Mouse (Mus musculus): ENCODE results near the gene Pcsk4. TPM values are rescaled to one million over a fixed set of nuclear protein-coding genes. Genes with fewer than 3 reads are reported as not detected.

Pcsk4 gene
- 1 to 10 TPM; 4.5 to 4.6 TPM for total RNA-seq (2021)

DNA sequence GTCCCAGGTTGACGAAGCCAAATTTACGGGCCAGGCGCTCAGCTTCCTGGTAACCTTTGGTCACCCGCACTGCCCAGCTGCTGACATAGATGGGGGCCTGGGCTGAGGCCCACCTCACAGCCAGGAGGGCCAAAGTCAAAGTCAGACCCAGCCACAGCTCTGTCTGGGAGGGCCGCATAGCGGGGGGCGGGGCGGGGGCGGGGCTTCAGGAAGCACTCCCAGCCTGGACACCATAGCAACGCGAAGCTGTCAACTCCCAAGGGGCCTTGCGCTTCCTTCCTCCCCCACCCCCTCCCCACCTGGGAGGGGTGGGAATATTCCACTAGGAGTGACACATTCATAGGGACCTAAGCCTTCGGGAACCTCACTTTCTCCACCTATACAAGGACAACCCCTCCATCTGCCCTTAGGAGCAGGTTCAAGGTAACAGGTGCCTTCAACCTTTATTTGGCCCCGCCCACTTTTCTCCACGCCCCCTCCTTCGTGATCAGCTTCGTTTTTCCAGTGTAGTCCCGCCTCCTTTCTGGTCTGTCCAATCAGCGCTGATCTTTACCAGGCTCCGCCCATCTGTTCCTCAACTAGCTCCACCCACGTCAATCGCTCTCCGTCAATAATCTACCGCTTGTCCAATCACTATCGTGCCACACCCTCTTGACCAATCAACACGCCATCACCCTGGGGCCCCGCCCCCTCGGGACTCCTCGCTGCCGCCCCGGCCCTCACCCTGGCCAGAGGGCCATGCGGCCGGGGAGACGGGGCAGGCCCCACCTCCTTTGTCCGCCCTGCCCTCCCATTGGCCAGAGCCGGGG, at the start of gene Pcsk4, which contains the start of gene Reep6:
Gene Pcsk4 (minus strand): TSS at position 226 of the 809 bp plus-strand sequence.
Gene Reep6 (plus strand): TSS at position 681 of the 809 bp plus-strand sequence.
- peak; percentile 95 to 97 for DNase-seq (ENCODE audit: low spot score in 2 of 2)
- intact Hi-C loops (cut with DNase I), result no loop called here

DNA sequence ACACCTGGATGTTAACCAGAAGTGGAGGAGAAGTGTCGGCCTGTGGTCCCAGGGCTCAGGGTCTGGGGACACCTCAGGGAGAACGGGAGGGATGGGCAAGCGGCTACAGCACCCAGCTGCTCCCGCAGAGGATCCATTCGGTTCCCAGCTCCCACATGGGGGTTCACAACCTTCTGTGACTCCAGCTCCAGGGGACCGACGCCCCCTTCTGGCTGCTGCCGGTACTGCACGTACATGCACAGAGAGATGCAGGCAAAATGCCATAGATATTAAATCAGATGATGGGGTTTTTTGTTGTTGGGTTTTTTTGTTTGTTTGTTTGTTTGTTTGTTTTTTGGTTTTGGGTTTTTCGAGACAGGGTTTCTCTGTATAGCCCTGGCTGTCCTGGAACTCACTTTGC, 48.4 kb upstream of the Pcsk4 start:
- DNase-seq (ENCODE audit: low spot score in 2 of 2), result no peak
- intact Hi-C loops (cut with DNase I), result loop anchor here (10.0 kb wide), 1 partner anchor 203 kb away; the partner anchor contains the start of genes 1600002K03Rik and Efna2

DNA sequence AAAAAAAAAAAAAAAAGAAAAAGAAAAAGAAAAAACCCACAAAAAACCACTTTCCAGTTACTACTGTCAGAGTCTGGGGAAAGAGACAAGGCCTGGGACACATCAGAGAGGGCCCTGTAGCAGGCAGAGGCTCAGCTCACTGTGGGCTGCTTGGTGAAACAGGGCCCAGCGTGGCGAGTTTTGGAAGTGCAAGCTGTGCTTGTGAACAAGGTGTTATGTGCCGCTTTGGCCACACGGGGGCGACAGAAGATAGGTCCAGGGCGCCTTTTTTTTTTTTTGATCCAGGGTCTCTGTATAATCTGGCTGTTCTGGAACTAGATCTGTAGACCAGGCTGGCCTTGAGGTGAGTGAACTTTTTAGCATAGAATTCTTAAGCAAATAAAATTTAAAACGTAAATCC, 46.9 kb upstream of the Pcsk4 start:
- intact Hi-C loops (cut with DNase I), result loop anchor here (10.0 kb wide), 1 partner anchor 201 kb away; the partner anchor contains the start of genes 1600002K03Rik and Efna2
- peak; percentile 82 to 93 for DNase-seq (ENCODE audit: low spot score in 2 of 2)

DNA sequence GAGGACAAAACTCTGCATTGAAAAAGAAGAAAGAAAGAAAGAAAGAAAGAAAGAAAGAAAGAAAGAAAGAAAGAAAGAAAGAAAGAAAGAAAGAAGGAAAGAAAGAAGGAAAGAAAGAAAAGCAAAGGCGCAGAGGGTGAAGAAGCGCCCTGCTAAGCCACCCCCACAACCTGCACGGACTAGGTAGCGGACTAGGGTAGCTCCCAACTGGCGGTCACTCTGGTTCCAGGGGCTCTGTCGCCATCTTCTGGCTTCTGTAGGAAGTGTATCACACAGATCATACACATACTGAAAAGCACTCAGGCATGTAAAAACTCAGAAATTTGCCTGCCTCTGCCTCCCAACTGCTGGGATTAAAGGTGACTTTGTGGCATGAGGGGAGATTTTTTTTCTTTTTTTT, 44.8 kb upstream of the Pcsk4 start:
- intact Hi-C loops (cut with DNase I), result loop anchor here (1.0 to 10.0 kb wide), 4 partner anchors 23 to 199 kb away; partner anchors contain the start of genes 1600002K03Rik, Apc2 and Efna2
- peak; percentile 76 to 86 for DNase-seq (ENCODE audit: low spot score in 2 of 2)

DNA sequence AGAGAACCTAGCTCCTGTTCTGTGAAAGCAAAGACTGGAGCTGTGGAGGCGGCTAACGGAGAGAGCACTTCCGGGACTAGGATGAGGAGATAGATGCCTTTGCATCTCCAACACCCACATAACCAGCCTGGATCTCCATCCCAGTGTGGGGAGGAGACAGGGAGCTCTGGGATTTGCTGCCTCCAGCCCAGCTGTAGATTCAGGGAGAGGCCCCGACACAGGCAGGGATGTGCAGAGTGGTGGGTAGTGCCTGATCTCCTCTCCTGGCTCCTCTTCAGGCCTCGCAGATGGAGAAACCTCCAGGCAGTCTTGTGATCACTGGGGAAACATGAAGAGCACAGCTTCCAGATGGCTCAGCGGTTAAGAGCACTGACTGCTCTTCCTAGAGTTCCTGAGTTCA, 43.4 kb upstream of the Pcsk4 start:
- DNase-seq (ENCODE audit: low spot score in 2 of 2), result peak in 1 of 2 experiments; percentile 83
- intact Hi-C loops (cut with DNase I), result loop anchor here (2.0 to 10.0 kb wide), 2 partner anchors 16 to 198 kb away; partner anchors contain the start of genes 1600002K03Rik, Efna2 and Plk5

DNA sequence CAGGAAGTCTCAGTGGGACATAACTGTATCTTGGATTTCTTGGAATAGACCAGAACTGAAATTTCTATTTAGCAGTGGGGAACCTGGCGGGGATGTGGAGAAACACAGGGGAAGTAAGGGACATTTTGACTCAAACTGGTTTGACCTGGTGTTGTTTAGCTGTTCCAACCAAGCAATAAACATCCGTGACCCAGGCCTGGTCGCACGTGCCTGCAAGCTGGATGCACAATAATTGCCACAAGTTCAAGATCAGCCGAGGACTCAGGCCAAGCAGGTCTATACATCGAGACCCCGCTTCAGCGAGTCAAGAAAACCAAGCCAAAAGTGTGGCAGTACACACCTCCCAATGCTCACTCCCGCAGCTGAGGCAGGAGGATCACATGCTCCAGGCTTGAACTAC, 42.7 kb upstream of the Pcsk4 start:
- intact Hi-C loops (cut with DNase I), result loop anchor here (2.0 to 10.0 kb wide), 2 partner anchors 15 to 197 kb away; partner anchors contain the start of genes 1600002K03Rik, Efna2 and Plk5

DNA sequence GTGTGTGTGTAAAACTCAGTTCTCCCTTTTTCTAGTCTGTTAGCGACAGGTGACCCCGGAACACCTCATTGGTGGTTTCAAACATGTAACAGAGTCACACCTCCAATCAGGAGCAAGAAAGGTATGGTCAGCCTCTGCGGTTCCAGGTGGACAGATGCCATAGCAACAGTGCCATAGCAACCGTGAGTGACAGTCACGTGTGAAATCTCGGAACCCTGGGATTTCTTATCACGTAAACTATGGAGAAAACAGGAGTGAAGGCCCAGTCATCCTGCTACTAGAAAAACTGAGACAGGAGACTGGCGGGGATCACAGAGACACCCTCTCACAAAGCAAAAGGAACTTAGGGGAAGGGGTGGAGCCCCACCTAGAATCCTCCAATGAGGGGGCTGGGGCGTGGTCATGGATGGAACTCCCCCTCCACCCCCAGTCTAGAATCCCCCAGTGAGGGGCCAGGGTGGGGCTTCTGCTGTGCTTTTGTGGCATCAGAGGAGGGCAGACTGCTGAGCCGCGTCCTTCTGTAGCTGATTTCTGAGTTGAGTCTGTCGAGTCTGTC, 42.2 kb upstream of the Pcsk4 start:
- DNase-seq (ENCODE audit: low spot score in 2 of 2), result peak; percentile 68 to 79
- intact Hi-C loops (cut with DNase I), result loop anchor here (10.0 kb wide), 1 partner anchor 197 kb away; the partner anchor contains the start of genes 1600002K03Rik and Efna2

More for the DNA sequence above, 42.7 kb upstream of the Pcsk4 start:
- no peak for DNase-seq (ENCODE audit: low spot score in 2 of 2)

DNA sequence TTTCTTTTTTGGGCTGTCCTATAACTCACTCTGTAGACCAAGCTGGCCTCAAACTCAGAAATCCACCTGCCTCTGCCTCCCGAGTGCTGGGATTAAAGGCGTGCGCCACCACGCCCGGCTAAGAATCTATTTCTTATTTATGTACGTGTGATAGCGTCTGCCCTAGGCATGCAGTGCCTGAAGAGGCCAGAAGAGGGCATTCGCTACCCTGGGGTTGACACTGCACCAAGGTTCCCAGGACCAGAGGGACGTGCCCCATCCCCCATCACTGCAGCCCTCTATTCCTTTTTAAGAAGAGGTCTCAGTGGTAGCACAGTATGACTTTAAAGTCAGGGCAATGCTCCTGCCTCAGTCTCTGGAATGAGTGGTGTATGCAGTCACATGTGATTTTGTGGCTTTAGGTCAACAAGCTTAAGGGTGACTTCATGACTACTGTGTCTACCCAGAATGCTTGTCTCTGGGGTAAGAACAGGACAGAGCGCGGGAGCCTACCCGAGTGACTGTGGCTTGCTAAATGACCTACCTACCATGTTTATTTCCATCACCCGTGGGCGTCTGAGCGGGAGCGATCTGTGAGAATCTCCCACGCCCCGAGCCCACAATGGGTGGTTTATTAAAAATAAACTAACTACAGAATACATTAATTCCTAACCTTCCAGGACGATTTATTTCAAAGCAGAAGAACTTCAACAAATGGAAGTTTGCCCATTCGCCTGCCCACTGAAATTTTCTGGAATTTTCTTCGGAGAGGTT, 40.9 kb upstream of the Pcsk4 start:
- peak; percentile 43 to 81 for DNase-seq (ENCODE audit: low spot score in 2 of 2)
- intact Hi-C loops (cut with DNase I), result loop anchor here (10.0 kb wide), 1 partner anchor 195 kb away; the partner anchor contains the start of genes 1600002K03Rik and Efna2

DNA sequence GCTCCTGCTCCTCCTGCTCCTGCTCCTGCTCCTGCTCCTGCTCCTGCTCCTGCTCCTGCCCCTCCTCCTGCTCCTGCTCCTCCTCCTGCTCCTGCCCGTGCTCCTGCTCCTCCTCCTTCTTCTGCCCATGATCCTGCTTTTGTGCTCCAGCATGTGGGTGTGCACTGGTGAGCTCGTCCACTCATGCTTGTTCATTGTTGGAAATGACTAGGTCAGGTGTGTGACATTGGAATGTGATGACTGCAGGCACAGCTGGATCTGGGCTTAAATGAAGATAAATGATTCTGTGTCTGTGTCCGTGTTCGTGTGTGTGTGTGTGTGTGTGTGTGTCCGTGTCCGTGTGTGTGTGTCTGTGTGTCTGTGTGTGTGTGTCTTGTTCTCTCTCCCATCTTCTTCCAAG, 39.1 kb upstream of the Pcsk4 start:
- no peak for DNase-seq (ENCODE audit: low spot score in 2 of 2)
- intact Hi-C loops (cut with DNase I), result no loop called here

DNA sequence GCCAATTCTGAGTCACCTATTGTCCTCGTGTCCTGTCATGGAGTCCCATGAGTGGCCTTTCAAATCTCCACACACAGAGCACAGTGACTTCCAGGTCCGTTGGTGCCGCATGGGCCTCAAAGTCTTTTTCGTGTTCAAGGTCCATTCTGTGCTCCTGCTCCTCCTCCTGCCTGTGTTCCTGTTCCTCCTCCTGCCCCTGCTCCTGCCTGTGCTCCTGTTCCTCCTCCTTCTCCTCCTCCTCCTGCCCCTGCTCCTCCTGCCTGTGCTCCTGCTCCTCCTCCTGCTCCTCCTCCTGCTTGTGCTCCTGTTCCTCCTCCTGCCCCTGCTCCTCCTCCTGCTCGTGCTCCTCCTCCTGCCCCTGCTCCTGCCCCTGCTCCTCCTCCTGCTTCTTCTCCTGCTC, 38.7 kb upstream of the Pcsk4 start:
- DNase-seq (ENCODE audit: low spot score in 2 of 2), result no peak
- intact Hi-C loops (cut with DNase I), result no loop called here

DNA sequence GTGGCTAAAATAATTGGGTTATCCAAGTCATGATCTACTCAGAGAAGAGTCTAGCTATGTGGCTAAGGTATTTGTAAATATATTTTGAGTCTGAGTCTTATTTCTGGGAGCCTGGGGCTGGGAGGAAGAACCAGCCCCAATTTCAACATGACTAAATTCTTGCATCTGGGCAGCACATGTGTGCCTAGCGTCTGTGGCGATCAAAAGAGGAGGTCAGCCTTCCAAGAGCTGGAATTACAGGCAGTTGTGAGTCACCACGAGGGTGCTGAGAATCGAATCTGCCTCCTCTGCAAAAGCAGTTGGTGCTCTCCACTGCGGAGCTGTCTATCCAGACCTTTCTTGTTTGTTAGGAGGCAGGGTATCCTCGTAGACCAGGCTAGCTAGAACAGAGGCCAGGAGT, 36.4 kb upstream of the Pcsk4 start:
- DNase-seq (ENCODE audit: low spot score in 2 of 2), result no peak
- intact Hi-C loops (cut with DNase I), result no loop called here

DNA sequence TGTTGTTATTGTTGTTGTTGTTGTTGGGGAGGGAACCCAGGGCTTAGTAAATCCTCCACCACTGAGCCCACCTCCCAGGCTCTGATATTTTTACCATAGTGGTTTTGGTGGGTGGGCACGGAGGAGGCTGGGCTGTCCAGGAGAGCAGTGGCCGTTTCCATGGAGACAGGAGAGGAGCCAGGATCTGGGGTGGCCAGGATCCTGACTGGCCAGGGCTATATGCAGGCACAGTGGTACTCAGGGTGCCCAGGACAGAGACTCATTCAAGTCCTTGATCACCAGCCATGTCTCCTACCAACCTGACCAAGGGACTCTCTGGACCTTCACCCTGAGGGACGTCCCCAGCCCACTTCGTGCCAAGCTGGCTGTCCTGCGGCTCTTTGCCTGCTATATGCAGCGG, 34.4 kb upstream of the Pcsk4 start:
- intact Hi-C loops (cut with DNase I), result no loop called here
- DNase-seq (ENCODE audit: low spot score in 2 of 2), result no peak

DNA sequence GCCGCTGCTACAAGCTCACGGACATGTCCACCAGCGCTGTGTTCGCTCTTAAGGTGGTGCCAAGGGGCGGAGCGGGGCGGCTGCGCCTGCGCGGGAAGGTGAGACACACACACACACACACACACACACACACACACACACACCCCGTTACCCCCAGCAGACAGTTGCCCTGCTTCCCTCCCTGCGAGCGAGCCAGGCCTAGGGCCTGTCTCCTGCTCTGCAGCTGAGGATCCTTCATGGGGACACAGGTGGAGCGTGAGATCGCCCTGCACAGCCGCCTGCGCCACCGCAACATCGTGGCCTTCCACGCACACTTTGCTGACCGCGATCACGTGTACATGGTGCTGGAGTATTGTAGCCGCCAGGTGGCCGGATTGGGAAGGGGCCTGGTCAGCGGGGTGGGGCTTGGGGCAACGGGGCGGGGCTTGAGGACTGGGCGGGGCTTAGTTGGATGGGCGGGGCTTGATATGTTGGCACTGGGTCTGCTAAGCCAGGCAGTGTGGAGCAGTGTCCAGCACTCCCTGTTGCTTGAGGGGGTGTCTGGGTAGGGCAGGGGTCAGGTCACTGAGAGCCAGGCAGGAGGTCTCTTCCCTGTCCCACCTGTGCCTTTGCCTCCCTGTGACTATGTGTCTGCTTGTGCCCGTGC, 28.8 kb upstream of the Pcsk4 start:
- intact Hi-C loops (cut with DNase I), result loop anchor here (2.0 kb wide), 1 partner anchor 15 kb away; no protein-coding TSS in a partner anchor
- no peak for DNase-seq (ENCODE audit: low spot score in 2 of 2)

DNA sequence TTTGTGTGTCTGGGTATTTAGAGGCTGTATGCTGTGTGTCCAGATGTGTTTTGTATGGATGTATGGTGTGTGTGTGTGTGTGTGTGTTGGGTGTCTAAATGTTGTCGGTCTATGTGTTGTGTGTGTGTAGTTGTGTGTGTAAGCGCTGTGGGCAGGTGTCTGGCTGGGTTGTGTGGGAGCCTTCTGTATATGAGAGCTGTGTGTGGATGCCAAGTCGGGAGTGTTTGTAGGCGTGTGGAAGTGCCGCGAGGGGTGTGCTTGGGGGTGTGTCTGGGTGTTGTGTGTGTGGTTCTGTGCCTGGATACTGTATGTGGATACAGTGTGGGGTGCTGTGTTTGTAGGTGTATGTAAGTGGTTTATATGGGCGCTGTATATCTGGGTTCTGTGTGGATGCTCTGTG, 28.0 kb upstream of the Pcsk4 start:
- peak in 1 of 2 experiments; percentile 71 for DNase-seq (ENCODE audit: low spot score in 2 of 2)
- intact Hi-C loops (cut with DNase I), result loop anchor here (2.0 kb wide), 1 partner anchor 15 kb away; no protein-coding TSS in a partner anchor

DNA sequence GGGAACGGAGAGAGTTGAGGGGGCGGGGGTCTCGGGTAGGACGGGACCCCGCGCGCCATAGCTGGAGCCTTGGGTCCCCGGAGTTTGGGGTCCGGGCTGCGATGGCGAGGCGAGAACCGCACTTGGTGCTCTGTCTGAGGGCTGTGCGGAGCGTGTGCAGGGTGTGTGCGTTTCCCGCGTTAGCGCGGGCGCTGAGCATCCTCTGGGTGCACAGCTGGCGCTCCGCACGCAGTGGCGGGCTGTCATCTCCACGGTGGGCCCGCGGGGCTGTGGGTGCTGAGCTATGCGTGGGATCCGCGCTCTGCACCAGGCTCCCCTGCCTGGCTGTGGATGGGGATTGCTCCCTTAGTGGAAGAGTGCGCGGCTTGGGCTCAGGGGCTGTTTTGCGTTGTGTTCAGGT, 27.4 kb upstream of the Pcsk4 start:
- intact Hi-C loops (cut with DNase I), result loop anchor here (2.0 kb wide), 1 partner anchor 16 kb away; no protein-coding TSS in a partner anchor
- DNase-seq (ENCODE audit: low spot score in 2 of 2), result no peak

DNA sequence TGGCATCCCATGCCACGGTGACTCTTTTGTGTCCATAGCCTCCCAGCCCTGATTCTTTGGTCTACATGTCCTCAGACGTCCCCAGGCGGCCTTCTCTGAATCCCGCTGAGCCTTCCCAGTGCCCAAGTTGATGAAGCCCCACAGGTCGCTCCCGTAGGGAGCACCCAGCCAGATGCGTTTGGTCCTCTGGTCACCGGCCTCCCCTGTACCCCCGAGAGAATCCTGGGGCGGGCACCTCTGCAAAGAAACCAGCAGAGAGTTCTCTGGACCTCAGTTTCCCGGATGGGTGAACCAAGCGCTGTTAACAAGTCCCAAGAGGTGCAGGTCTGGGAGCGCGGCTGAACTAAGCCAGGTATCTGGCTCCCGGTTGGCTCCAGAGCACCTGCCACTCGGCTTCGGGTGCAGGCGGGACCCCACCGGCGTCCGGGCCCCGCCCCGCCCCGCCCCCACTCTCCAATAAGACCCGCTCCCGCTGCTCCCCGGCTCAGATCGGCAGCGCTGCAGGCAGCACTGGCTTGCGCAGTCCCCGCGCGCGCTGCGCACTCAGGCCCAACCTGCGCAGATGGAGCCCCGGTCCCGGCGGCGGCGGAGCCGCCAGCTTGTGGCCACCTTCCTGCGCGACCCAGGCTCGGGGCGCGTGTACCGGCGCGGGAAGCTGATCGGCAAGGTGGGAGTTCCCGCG, 26.8 kb upstream of the Pcsk4 start, which contains the start of gene Plk5:
Gene Plk5 (plus strand): TSS at position 459 of the 682 bp plus-strand sequence.
- DNase-seq (ENCODE audit: low spot score in 2 of 2), result peak in 1 of 2 experiments; percentile 47
- intact Hi-C loops (cut with DNase I), result loop anchor here (2.0 kb wide), 1 partner anchor 17 kb away; no protein-coding TSS in a partner anchor

DNA sequence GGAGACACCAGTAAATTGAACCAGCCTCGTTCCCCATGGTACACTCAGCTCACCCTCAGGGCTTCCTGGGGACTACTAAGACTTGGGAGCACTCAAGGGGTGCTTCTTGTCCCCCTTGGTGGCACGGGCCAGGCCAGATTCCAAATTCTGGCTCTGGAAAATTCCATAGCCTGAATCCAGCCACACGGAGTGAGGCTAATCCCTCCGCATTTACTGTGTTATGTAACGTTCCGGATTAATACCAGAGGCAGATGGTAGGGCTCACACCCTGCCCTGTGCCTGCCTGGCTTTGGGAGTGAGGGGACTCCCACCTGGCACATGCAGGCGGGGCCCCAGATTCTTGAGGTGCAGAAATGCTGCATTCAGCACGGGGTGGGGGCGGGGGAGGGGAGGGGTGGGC, 26.1 kb upstream of the Pcsk4 start:
- intact Hi-C loops (cut with DNase I), result no loop called here
- DNase-seq (ENCODE audit: low spot score in 2 of 2), result no peak

DNA sequence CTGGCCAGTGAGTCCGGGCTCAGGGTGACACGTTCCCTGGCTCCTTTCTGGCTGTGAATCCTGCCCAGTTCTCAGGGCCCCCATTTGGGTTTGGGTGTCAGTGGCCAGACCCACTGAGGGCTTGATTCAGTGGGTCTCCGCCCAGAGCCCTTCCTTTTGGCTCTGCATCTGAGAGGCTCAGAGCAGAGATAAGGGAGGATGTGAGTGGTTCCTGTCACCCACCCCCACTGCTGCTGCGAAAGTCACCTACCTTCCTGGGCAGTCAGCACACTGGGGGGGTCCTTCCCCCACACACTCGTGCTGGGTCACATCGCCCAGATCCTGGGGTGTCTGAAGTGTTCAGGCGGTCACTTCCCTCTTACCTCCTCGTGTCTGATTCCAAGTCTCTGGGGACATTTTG, 23.4 kb upstream of the Pcsk4 start:
- DNase-seq (ENCODE audit: low spot score in 2 of 2), result no peak
- intact Hi-C loops (cut with DNase I), result no loop called here

Measured in left cerebral cortex, postnatal 25 days (tissue).